Mouse (Mus musculus): ENCODE measurements around the gene Uimc1. TPM values are rescaled to one million over a fixed set of nuclear protein-coding genes. Genes with fewer than 3 reads are reported as not detected.

Gene Uimc1
- total and polyA plus RNA-seq, 3 experiments: 20.7 to 177 (median 44.5) TPM

- no peak overlapping the region for H3K9ac ChIP-seq (ENCODE audit: insufficient read depth, low read depth)
- H3K4me3 ChIP-seq (replicated peaks in 1 of 3; ENCODE audit: low read depth in 2 of 3, low read length in 2 of 3, poor library complexity in 1 of 3): no peak overlapping the region
- H3K9me3 ChIP-seq (replicated peaks; ENCODE audit: low read length): no peaks in the 10 kb centered on the region
- TF ChIP-seq MXI1 (IDR thresholded peaks at IDR 0.05; ENCODE audit: low read depth, low read length) (no peak), ZC3H11A (IDR thresholded peaks at IDR 0.05; ENCODE audit: low read depth, low read length) (no peak), RAD21 (IDR thresholded peaks at IDR 0.05; ENCODE audit: low read depth, low read length) (no peak), RCOR1 (conservative IDR thresholded peaks at IDR 0.05; ENCODE audit: low read depth, low read length) (no peak), GABPA (IDR thresholded peaks at IDR 0.05; ENCODE audit: insufficient replicate concordance, low read depth, low read length) (no peak), MAZ (IDR thresholded peaks at IDR 0.05; ENCODE audit: low read depth, low read length) (no peak), MEF2A (IDR thresholded peaks at IDR 0.05; ENCODE audit: borderline replicate concordance, low read depth, low read length) (no peak), SIN3A (IDR thresholded peaks at IDR 0.05; ENCODE audit: low read length) (no peak), POLR2A (IDR thresholded peaks at IDR 0.05; ENCODE audit: low read depth, low read length) (no peak), EP300 (IDR thresholded peaks at IDR 0.05; ENCODE audit: low read length) (no peak)
- dilution Hi-C loops (cut with MboI; ENCODE audit: extremely low pct_ligation_motif_present, extremely low pct_unique_long_range_greater_than_20kb, low sequenced_read_pairs): no loop called here
- in situ Hi-C loops (cut with MboI; ENCODE audit: low pct_ligation_motif_present, low pct_unique_long_range_greater_than_20kb, low sequenced_read_pairs): no loop called here
- peaks cover 4 to 7% of the 10 kb centered on the region in 2 experiments; a peak in 2 of 4 replicates for H3K4me1 ChIP-seq (ENCODE audit: control insufficient read depth in 1 of 2, insufficient read depth in 2 of 2)
- no peak overlapping the region for H3K27ac ChIP-seq (ENCODE audit: insufficient read depth, low read depth)
- no peak overlapping the region for H3K4me2 ChIP-seq (ENCODE audit: insufficient read depth, low read depth, poor library complexity, severe bottlenecking)
- H3K27me3 ChIP-seq (replicated peaks): peaks cover 11% of the 10 kb centered on the region
- H3K79me2 ChIP-seq (replicated peaks; ENCODE audit: control insufficient read depth, extremely low read depth, insufficient read depth, poor library complexity, severe bottlenecking): no peaks in the 10 kb centered on the region
- no peak for DNase-seq (ENCODE audit: extremely low read depth)
- H3K36me3 ChIP-seq (replicated peaks in 1 of 2; ENCODE audit: control insufficient read depth in 1 of 2, insufficient read depth in 1 of 2, low read length in 1 of 2): no peaks in the 10 kb centered on the region
Measured at GRCm38 (mm10) chr13:55017154-55017897, 82.8 kb downstream of the Uimc1 start.

- Histone ChIP-seq H3K27ac (ENCODE audit: insufficient read depth, low read depth) (no peak overlapping the region), H3K79me2 (replicated peaks; ENCODE audit: control insufficient read depth, extremely low read depth, insufficient read depth, poor library complexity, severe bottlenecking) (no peaks in the 10 kb centered on the region), H3K4me1 (ENCODE audit: control insufficient read depth in 1 of 2, insufficient read depth in 2 of 2) (peaks cover 3 to 4% of the 10 kb centered on the region in 2 experiments; a peak in 1 of 4 replicates), H3K9me3 (replicated peaks; ENCODE audit: low read length) (no peaks in the 10 kb centered on the region), H3K9ac (ENCODE audit: insufficient read depth, low read depth) (no peak overlapping the region), H3K36me3 (replicated peaks in 1 of 2; ENCODE audit: control insufficient read depth in 1 of 2, insufficient read depth in 1 of 2, low read length in 1 of 2) (no peaks in the 10 kb centered on the region), H3K27me3 (replicated peaks) (peaks cover 33% of the 10 kb centered on the region), H3K4me3 (replicated peaks in 1 of 3; ENCODE audit: low read depth in 2 of 3, low read length in 2 of 3, poor library complexity in 1 of 3) (no peak overlapping the region), H3K4me2 (ENCODE audit: insufficient read depth, low read depth, poor library complexity, severe bottlenecking) (no peak overlapping the region)
- in situ Hi-C loops (cut with MboI; ENCODE audit: low pct_ligation_motif_present, low pct_unique_long_range_greater_than_20kb, low sequenced_read_pairs): loop anchor here (5.0 kb wide), 1 partner anchor 48 kb away; no protein-coding TSS in a partner anchor
- no peak for TF ChIP-seq UBTF (IDR thresholded peaks at IDR 0.05; ENCODE audit: low read depth, low read length)
- no peak for TF ChIP-seq NELFE (IDR thresholded peaks at IDR 0.05; ENCODE audit: low read depth, low read length)
- TF ChIP-seq ZMIZ1 (IDR thresholded peaks at IDR 0.05; ENCODE audit: low read depth, low read length): no peak
- TF ChIP-seq ZNF384 (IDR thresholded peaks at IDR 0.05; ENCODE audit: low read depth, low read length): no peak
- TF ChIP-seq EP300 (IDR thresholded peaks at IDR 0.05; ENCODE audit: low read length): no peak
- no peak for TF ChIP-seq JUN (IDR thresholded peaks at IDR 0.05; ENCODE audit: insufficient read depth, low read depth, low read length)
- TF ChIP-seq SMC3 (IDR thresholded peaks at IDR 0.05; ENCODE audit: low read depth, low read length): no peak
- no peak for TF ChIP-seq IRF4 (IDR thresholded peaks at IDR 0.05; ENCODE audit: low read depth, low read length)
- TF ChIP-seq PAX5 (IDR thresholded peaks at IDR 0.05; ENCODE audit: low read length): no peak
- no peak for TF ChIP-seq MEF2A (IDR thresholded peaks at IDR 0.05; ENCODE audit: borderline replicate concordance, low read depth, low read length)
- TF ChIP-seq MAFK (IDR thresholded peaks at IDR 0.05; ENCODE audit: insufficient replicate concordance, low read length): no peak
- TF ChIP-seq MAZ (IDR thresholded peaks at IDR 0.05; ENCODE audit: low read depth, low read length): no peak
- no peak for TF ChIP-seq E2F4 (IDR thresholded peaks at IDR 0.05; ENCODE audit: insufficient replicate concordance, low read depth, low read length)
- TF ChIP-seq SIN3A (IDR thresholded peaks at IDR 0.05; ENCODE audit: low read length): no peak
- no peak for TF ChIP-seq HCFC1 (IDR thresholded peaks at IDR 0.05; ENCODE audit: low read depth, low read length)
- no peak for TF ChIP-seq TCF12 (IDR thresholded peaks at IDR 0.05; ENCODE audit: low read depth, low read length)
- dilution Hi-C loops (cut with MboI; ENCODE audit: extremely low pct_ligation_motif_present, extremely low pct_unique_long_range_greater_than_20kb, low sequenced_read_pairs): no loop called here
- no peak for DNase-seq (ENCODE audit: extremely low read depth)
Measured at GRCm38 (mm10) chr13:55014451-55014850, 85.6 kb downstream of the Uimc1 start.

Data from CH12.LX (cell line).